Mouse (Mus musculus) forelimb bud, embryonic 11.5 days (tissue): Measurements from ENCODE around the gene Ugt1a1.

Experiments
- DNase-seq: peaks from one replicate; pipeline ENCODE4 v3.0.0-alpha.2; 2012; ENCODE audit warnings: low read depth, low spot score

Ugt1a1 gene

DNA sequence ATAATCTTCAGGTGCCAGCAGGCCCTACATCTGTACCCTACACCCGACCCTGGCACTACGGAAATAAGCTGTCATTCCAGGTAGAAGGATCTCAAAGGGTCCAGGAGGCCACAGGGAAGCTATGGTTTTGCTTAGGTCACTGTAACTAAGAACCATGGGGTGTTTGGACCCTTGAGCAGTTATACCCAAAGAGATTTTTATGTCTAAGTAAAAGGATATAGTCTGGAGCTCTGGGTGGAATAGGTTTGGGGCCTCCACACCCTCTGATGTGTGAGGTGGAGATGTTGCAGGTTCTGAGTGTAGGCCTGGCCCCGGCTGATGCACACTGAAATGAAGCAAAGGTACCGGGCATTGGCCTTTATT lies 22.5 kb downstream of the Ugt1a1 start:
- no peak for DNase-seq

GRCm38 (mm10) chr1:88234646-88235045 lies 22.9 kb downstream of the Ugt1a1 start:
- no peak for DNase-seq

DNA sequence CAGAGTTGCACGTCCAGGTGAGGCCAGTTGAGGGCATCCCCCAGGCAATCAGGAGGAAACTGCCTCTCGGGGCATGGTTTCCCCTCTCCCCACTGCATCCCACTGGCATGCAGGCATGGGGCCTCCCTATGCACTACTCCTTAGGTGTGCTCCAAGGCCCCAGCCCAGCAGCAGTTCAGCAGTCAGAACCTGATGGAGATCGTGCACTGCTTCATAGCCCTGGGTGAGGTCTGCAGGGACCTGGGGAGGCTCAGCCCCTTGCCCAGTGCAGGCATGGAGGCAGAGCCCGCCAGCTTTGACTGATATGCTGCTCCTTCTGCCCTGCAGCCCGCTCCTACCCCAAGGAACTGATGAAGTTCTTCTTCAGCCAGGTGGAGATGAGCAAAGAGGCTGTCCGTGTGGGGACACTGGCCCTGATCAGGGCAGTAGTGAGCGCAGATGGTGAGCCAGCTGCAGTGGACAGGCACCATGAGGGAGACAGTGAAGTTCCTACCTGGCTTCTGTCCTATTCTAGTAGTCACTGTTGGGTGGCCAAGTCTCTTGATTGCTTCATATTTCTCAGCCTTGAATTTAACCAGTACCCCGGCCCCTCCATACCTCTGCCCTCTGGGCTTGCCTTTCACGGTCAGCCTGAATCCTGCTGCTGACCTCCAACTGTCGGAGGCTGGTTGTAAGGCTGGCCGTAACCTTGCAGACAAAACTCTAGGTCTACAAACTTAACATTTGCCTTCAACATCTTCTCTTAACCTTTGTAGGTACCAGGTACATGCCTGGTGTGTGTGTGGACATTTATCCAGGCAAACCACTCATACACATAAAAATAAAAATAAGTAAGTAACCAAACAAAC lies 23.5 kb downstream of the Ugt1a1 start:
- DNase-seq = no peak

DNA sequence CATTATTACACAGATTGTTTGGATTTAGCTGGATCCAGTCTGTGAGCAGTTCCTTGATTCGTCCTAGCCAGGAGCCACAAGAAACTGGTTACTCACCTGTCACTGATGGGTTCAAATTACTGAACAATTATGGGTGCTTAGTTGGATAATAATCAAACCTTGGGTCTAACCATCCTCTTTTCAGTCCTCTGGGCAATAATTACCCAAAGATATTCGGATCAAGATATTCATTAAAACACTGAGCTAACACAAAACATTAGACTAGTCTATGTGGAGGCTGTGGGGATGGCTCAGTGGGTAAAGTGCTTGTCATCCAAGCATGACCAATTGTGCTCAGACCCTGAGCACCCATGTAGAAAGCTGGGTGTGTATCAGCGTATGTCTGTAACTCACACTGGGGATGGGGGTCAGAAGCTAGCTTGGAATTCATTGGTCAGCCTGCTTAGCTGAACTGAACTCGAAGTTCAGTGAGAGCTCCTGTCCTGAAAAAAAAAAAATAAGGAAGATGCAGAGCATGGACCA lies 24.2 kb downstream of the Ugt1a1 start:
- no peak for DNase-seq

- DNase-seq = no peak
Measured at GRCm38 (mm10) chr1:88237311-88237710, 25.6 kb downstream of the Ugt1a1 start.

DNA sequence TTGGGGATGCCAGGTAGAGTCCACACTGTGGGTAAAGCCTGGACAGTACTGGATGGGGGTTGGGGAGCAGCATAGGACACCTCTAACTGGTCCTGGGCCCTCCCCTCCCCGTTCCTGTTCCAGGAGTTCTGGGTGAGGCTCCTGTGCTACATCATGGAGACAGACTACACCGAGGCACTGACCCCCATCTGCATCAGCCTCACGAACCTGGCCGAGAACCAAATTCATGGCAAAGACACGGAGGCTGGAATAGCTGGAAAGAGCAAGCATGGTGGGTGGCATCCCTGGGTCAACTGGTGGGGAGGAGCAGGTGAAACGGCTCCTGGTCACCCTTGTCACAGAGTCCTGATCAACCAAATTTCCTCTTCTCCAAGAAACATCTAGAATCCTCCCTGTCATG lies 27.0 kb downstream of the Ugt1a1 start:
- no peak for DNase-seq

GRCm38 (mm10) chr1:88240072-88240471 lies 28.3 kb downstream of the Ugt1a1 start:
- DNase-seq = no peak

- DNase-seq = no peak
Measured at GRCm38 (mm10) chr1:88240579-88240978, 28.8 kb downstream of the Ugt1a1 start.

- no peak for DNase-seq
Measured at GRCm38 (mm10) chr1:88243861-88244260, 32.1 kb downstream of the Ugt1a1 start.

GRCm38 (mm10) chr1:88245881-88246280 lies 34.1 kb downstream of the Ugt1a1 start:
- DNase-seq = no peak

DNA sequence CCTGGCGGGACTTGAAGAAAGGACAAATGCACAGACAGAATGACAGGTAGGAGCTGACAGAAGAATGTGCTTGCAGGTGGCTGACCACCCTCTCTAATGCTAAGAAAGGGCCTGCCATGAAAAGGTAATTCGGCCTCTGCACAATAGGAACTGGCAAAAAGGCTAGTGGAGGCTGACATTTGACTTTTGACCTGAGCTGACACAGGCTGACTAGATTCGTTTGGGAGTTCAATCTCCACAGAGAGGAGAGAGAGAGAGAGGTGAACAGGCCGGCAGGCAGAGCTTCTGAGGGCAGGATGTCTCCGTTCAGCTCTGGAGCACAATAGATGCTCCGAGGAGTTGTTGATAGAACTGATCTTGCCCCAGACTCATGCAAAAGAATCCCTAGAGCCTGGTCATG lies 34.6 kb downstream of the Ugt1a1 start:
- DNase-seq = no peak

- no peak for DNase-seq
Measured at GRCm38 (mm10) chr1:88247660-88248059, 35.9 kb downstream of the Ugt1a1 start.

DNA sequence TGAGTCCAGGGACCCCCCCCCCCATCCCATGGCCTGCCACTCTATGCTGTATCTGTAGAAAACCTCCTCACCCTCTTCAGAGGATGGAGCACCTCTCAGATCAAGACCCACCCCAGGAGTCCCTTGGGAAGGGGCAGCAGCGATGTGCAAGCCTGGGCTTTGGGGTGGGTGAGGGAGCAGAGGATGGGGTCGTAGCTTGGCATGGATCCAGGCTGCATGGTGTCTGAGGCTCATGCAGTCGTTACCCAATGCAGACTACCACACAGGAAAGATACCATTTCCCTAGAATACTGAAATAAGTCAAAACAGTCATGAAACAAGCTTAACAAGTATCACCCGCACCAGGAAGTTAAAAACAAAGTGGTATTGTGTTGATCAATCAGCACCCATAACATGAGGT lies 36.9 kb downstream of the Ugt1a1 start:
- DNase-seq = no peak

DNA sequence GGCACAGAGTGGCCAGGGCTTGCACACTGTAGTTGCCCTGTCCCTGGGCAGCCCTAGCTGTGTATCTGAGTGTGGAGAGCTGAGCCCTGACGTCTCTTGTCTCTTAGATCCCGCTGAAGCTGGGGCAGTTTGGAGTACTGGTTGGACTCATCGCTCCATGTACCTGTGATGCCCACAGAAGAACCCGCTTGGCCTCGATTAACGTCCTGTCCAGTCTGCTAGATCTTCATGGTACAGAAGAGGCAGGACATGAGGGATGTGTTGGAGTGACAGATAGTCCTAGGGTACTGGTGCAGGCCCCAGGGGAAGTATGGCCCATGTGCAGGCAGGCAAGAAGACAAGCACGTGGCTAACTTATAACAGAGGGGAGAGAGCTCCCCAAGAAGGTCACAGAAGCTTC lies 37.8 kb downstream of the Ugt1a1 start:
- no peak for DNase-seq

DNA sequence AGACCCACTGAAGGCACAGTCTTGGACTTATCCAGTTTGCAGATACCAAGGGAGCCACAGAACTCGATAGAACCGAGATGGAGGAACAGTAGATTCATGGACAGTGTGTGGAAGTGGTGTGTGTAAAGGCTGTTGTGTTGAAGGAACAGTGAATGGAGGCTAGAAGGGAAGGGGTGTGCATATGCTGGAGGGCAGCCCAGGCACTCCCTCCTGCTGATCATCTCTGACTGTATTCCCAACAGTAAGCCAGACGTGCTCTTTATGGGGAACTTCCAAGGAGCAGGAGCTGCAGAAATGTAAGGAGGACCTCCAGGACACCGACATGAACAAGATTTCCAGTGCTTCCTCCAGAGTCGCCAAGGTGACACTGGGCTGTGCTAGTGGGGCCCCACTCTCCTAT lies 38.3 kb downstream of the Ugt1a1 start:
- DNase-seq = no peak

GRCm38 (mm10) chr1:88253106-88253505 lies 41.3 kb downstream of the Ugt1a1 start:
- DNase-seq = no peak

GRCm38 (mm10) chr1:88253540-88253939 lies 41.8 kb downstream of the Ugt1a1 start:
- DNase-seq = no peak

GRCm38 (mm10) chr1:88254793-88255465 lies 43.2 kb downstream of the Ugt1a1 start:
- no peak for DNase-seq

GRCm38 (mm10) chr1:88255466-88255857 lies 43.7 kb downstream of the Ugt1a1 start:
- DNase-seq = no peak

- no peak for DNase-seq
Measured at GRCm38 (mm10) chr1:88255989-88256754, 44.4 kb downstream of the Ugt1a1 start.

DNA sequence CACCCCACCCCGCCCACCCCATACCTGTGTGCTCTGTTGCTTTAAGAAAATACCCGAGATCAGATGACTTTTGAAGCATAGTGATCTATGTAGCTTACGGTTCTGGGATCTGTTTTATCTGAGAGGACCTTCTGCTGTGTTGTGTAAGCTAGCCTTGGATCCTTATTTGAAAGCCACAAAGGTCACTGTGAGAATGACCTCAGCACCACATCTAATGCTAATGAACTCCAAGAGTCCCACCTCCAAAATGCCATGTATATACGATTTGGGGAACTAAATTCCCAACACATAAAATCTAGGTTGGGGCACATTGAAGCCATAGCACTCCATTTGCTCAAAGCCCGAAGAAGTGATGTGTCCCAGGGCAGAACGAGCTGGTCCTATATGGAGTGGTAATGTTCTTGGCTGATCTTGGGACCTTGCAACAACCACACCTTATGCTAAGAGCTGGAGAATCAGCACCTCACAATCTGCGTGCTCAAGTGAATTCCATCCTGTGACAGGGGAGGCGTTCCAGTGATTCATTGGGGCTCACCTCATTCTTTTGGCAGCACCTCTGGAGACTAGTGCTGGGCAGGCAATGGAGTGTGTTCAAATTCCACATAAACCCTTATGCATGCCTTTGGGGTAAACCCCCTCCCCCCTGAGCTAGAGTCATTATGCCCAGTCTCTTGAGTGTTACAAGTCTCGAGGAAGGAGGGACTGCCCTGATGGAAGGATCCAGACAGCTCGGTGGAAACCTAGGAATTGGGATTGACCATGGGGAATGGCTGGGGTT lies 45.3 kb downstream of the Ugt1a1 start:
- DNase-seq = no peak
